Mouse (Mus musculus) embryonic fibroblast, embryonic 13.5 days (primary cell): ENCODE measurements at regions not wholly inside any gene's neighbourhood (a gene's known extent, or its start where the extent isn't known, plus 50 kb on each side); places are given as distances from the start of the nearest gene placed in this dataset.

Experiments
- CTCF ChIP-seq: IDR thresholded peaks from 2 replicates; pipeline ENCODE4 v1.5.1; 2011; ENCODE audit warnings: mild to moderate bottlenecking, control low read depth, low read length, moderate library complexity, borderline replicate concordance; ENCODE audit not compliant: insufficient read depth
- POLR2A ChIP-seq: IDR thresholded peaks from 2 replicates; pipeline ENCODE4 v1.6.1; 2011; ENCODE audit warnings: low read depth, mild to moderate bottlenecking, control low read depth, low read length, moderate library complexity

DNA sequence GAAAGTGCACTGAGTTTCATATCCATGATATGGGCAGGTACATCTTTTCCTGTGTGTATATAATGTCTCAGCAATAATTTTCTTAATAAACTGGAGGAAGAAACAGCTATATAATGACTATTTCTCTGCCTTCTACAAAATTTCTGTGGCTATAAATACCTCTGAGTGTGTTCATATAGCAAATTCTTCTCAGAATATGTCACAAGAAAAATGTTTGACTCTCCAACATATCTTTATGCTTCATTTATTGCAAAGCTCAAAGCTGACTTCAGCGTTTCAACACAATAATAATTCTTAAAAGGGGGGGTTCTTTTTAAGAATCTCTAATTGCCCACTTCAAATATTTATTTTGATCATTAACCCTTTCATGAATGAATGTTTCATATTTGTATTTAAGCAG is 310.0 kb upstream of the Paip1 start:
- TF ChIP-seq POLR2A, result no peak
- no peak for TF ChIP-seq CTCF
